Mouse (Mus musculus): Measurements from ENCODE around the gene Lhx2. TPM values are rescaled to one million over a fixed set of nuclear protein-coding genes. Genes with fewer than 3 reads are reported as not detected.

Gene Lhx2
- polyA plus RNA-seq, 1 experiment, result 0.36 TPM

GRCm38 (mm10) chr2:38343573-38343972 lies 4.5 kb downstream of the Lhx2 start:
- no peak for TF ChIP-seq POLR2A (IDR thresholded peaks at IDR 0.05; ENCODE audit: insufficient read depth, low read length)
- no peak for TF ChIP-seq CTCF (IDR thresholded peaks at IDR 0.05; ENCODE audit: low read depth, low read length)
- no peak for TF ChIP-seq EP300 (IDR thresholded peaks at IDR 0.05; ENCODE audit: insufficient read depth, low read depth, low read length)
- no peaks in the 10 kb centered on the region for H3K9me3 ChIP-seq (replicated peaks; ENCODE audit: control insufficient read depth, insufficient read depth, low read length, poor library complexity, severe bottlenecking)
- H3K4me1 ChIP-seq (ENCODE audit: control insufficient read depth, insufficient read depth, low read length), result no peaks in the 10 kb centered on the region

DNA sequence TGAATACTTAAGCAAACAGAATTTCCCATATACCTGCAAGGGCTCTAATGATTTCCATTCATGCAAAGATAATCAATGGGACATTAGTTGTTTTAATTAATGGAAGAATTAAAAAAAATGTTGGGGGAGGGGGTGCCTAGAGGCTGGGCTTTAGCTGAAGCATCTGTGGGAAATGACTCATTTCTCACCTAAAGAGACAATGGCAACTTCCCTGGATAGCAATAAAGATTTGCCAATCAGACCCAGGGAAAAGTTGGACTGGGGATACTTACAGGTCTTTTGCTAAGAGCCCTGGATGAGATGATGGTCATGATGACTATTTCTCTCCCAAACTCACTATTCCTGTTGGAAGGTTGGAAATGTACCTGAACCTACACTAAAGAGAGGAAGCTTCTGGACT lies 5.6 kb downstream of the Lhx2 start:
- Histone ChIP-seq H3K27me3 (ENCODE audit: control insufficient read depth, insufficient read depth, low read length, poor library complexity, severe bottlenecking) (peaks cover 54% of the 10 kb centered on the region), H3K4me1 (ENCODE audit: control insufficient read depth, insufficient read depth, low read length) (no peaks in the 10 kb centered on the region), H3K9ac (ENCODE audit: low read depth, poor library complexity, severe bottlenecking) (no peak overlapping the region), H3K4me3 (ENCODE audit: low read depth, low read length) (no peak overlapping the region), H3K27ac (ENCODE audit: insufficient read depth, low read length) (no peak overlapping the region), H3K9me3 (replicated peaks; ENCODE audit: control insufficient read depth, insufficient read depth, low read length, poor library complexity, severe bottlenecking) (no peaks in the 10 kb centered on the region), H3K36me3 (ENCODE audit: control insufficient read depth, insufficient read depth, low read length, poor library complexity, severe bottlenecking) (no peaks in the 10 kb centered on the region)
- TF ChIP-seq EP300 (IDR thresholded peaks at IDR 0.05; ENCODE audit: insufficient read depth, low read depth, low read length), result no peak
- TF ChIP-seq POLR2A (IDR thresholded peaks at IDR 0.05; ENCODE audit: insufficient read depth, low read length), result no peak
- TF ChIP-seq CTCF (IDR thresholded peaks at IDR 0.05; ENCODE audit: low read depth, low read length), result no peak

More at GRCm38 (mm10) chr2:38343573-38343972, 4.5 kb downstream of the Lhx2 start:
- H3K27ac ChIP-seq (ENCODE audit: insufficient read depth, low read length), result no peak overlapping the region
- H3K4me3 ChIP-seq (ENCODE audit: low read depth, low read length), result no peak overlapping the region
- no peaks in the 10 kb centered on the region for H3K36me3 ChIP-seq (ENCODE audit: control insufficient read depth, insufficient read depth, low read length, poor library complexity, severe bottlenecking)
- H3K27me3 ChIP-seq (ENCODE audit: control insufficient read depth, insufficient read depth, low read length, poor library complexity, severe bottlenecking), result peaks cover 54% of the 10 kb centered on the region
- no peak overlapping the region for H3K9ac ChIP-seq (ENCODE audit: low read depth, poor library complexity, severe bottlenecking)

GRCm38 (mm10) chr2:38346417-38346816 lies 7.3 kb downstream of the Lhx2 start:
- TF ChIP-seq EP300 (IDR thresholded peaks at IDR 0.05; ENCODE audit: insufficient read depth, low read depth, low read length) (no peak), POLR2A (IDR thresholded peaks at IDR 0.05; ENCODE audit: insufficient read depth, low read length) (no peak), CTCF (IDR thresholded peaks at IDR 0.05; ENCODE audit: low read depth, low read length) (no peak)
- Histone ChIP-seq H3K9ac (ENCODE audit: low read depth, poor library complexity, severe bottlenecking) (no peak overlapping the region), H3K27ac (ENCODE audit: insufficient read depth, low read length) (no peak overlapping the region), H3K4me3 (ENCODE audit: low read depth, low read length) (no peak overlapping the region), H3K4me1 (ENCODE audit: control insufficient read depth, insufficient read depth, low read length) (no peaks in the 10 kb centered on the region), H3K9me3 (replicated peaks; ENCODE audit: control insufficient read depth, insufficient read depth, low read length, poor library complexity, severe bottlenecking) (no peaks in the 10 kb centered on the region), H3K27me3 (ENCODE audit: control insufficient read depth, insufficient read depth, low read length, poor library complexity, severe bottlenecking) (peaks cover 46% of the 10 kb centered on the region), H3K36me3 (ENCODE audit: control insufficient read depth, insufficient read depth, low read length, poor library complexity, severe bottlenecking) (no peaks in the 10 kb centered on the region)

GRCm38 (mm10) chr2:38346881-38347764 lies 8.0 kb downstream of the Lhx2 start:
- H3K4me1 ChIP-seq (ENCODE audit: control insufficient read depth, insufficient read depth, low read length), result no peaks in the 10 kb centered on the region
- no peak overlapping the region for H3K9ac ChIP-seq (ENCODE audit: low read depth, poor library complexity, severe bottlenecking)
- TF ChIP-seq CTCF (IDR thresholded peaks at IDR 0.05; ENCODE audit: low read depth, low read length) (no peak), POLR2A (IDR thresholded peaks at IDR 0.05; ENCODE audit: insufficient read depth, low read length) (no peak), EP300 (IDR thresholded peaks at IDR 0.05; ENCODE audit: insufficient read depth, low read depth, low read length) (no peak)
- no peaks in the 10 kb centered on the region for H3K36me3 ChIP-seq (ENCODE audit: control insufficient read depth, insufficient read depth, low read length, poor library complexity, severe bottlenecking)
- no peak overlapping the region for H3K4me3 ChIP-seq (ENCODE audit: low read depth, low read length)
- H3K9me3 ChIP-seq (replicated peaks; ENCODE audit: control insufficient read depth, insufficient read depth, low read length, poor library complexity, severe bottlenecking), result no peaks in the 10 kb centered on the region
- no peak overlapping the region for H3K27ac ChIP-seq (ENCODE audit: insufficient read depth, low read length)
- H3K27me3 ChIP-seq (ENCODE audit: control insufficient read depth, insufficient read depth, low read length, poor library complexity, severe bottlenecking), result peaks cover 49% of the 10 kb centered on the region

- Histone ChIP-seq H3K27me3 (ENCODE audit: control insufficient read depth, insufficient read depth, low read length, poor library complexity, severe bottlenecking) (peaks cover 51% of the 10 kb centered on the region), H3K36me3 (ENCODE audit: control insufficient read depth, insufficient read depth, low read length, poor library complexity, severe bottlenecking) (no peaks in the 10 kb centered on the region), H3K4me1 (ENCODE audit: control insufficient read depth, insufficient read depth, low read length) (no peaks in the 10 kb centered on the region), H3K27ac (ENCODE audit: insufficient read depth, low read length) (no peak overlapping the region), H3K4me3 (ENCODE audit: low read depth, low read length) (peak overlapping the region; percentile 43), H3K9me3 (replicated peaks; ENCODE audit: control insufficient read depth, insufficient read depth, low read length, poor library complexity, severe bottlenecking) (no peaks in the 10 kb centered on the region), H3K9ac (ENCODE audit: low read depth, poor library complexity, severe bottlenecking) (no peak overlapping the region)
- TF ChIP-seq EP300 (IDR thresholded peaks at IDR 0.05; ENCODE audit: insufficient read depth, low read depth, low read length) (no peak), POLR2A (IDR thresholded peaks at IDR 0.05; ENCODE audit: insufficient read depth, low read length) (no peak), CTCF (IDR thresholded peaks at IDR 0.05; ENCODE audit: low read depth, low read length) (no peak)
These were observed 8.9 kb downstream of the Lhx2 start for GRCm38 (mm10) chr2:38347811-38348551.
